Mouse (Mus musculus): ENCODE data around the gene Fgfrl1.

Gene Fgfrl1

DNA sequence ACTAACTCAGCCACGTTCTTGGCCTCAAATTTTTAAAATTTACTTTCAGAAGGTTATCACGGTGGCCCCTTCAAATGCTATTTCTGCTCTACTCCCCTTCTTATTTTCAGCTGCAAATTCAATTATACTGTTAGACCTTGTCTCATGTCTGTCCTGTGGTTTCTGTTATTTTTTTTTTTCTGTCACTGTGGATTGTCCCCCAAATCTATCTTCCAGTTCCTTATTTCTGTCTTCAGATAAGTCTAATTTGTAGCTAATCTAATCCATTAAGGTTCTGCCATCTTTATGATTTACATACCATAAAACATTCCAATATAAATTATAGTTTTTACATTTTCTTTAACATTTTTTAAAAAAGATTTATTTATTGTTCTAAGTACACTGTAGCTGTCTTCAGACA, 24.8 kb upstream of the Fgfrl1 start:
- DNase-seq (ENCODE audit: extremely low read depth, low read depth): no peak

- no peak for DNase-seq (ENCODE audit: extremely low read depth, low read depth)
Measured at GRCm38 (mm10) chr5:108668387-108668932, 23.7 kb upstream of the Fgfrl1 start.

DNA sequence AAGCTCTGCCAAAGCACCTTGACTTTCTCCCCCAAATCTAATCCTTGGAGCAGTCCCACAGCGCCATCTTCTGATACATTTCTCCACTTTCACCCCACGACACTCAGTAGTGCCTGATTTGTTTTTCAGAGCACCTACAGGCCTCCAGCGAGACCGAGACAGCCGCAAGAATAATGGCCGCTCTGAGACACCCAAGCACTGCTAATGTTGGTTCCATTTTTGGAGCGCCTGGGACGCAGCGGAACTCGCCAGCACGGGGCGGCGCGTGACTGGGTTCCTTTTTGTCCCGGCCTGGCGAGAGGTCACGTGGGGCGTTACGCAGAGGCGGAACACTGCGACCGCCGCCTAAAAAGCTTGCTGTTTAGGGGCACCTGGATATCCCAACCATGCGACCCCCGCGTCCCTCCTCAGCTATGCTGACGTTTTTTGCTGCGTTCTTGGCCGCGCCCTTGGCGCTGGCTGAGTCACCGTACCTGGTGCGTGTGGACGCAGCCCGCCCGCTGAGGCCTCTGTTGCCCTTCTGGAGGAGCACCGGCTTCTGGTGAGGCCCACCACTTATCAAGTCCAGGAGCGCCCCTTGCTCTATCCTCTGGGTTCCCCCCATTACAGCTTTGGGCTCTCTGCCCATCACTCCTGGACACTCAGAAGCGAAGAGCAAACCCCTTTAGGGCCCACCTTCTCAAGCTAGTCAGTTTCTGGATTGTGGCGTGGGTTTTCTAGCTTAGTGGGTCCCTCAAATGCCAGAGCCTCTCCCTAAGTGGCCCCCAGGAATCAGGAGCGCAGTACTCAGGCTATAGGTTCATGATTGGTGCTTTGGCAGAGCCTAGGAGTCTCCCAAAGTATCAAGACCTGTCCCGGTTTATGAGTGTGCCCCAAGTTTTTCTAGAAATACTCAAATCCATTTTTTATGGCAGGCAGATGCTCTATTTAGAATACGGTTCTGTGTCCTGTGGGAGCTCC, 22.9 kb upstream of the Fgfrl1 start, which contains the start of gene Dgkq:
Gene Dgkq (minus strand): TSS at position 696 of the 960 bp plus-strand sequence.
- DNase-seq (ENCODE audit: extremely low read depth, low read depth): peak; percentile 62

DNA sequence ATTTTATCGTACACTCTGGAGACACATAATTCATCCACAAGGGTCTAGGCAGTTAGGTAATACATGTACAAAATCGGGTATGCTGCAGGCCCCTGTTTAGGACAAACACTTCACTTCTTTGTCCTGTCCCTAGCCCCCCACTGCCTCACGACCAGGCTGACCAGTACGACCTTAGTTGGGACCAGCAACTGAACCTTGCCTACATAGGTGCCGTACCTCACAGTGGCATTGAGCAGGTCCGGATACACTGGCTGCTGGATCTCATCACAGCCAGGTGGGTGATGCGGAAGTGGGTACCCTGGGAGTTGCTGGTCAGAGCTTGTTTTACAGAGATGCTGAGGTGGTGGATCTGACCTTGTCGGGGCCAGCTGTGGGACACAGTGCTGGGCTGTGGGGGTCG, 22.2 kb upstream of the Fgfrl1 start:
- DNase-seq (ENCODE audit: extremely low read depth, low read depth): no peak

DNA sequence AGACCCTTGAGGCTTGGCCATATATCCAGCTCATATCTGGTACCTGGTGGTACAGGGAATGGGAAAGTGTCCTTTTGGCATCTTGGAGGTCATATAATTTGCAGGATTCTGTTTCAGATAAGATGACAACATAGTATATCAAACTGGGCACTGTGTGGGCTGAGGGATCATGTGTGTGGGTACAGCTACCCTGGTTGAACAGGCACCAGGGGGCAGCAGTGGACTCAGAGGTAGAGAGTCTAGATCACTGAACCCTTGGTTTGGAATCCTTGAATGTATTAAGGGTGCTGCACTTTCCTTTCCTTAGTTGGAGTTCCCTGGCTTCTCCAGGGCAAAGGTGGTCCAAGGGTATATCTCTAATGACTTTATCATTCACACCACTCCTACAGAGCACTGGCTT, 21.4 kb upstream of the Fgfrl1 start:
- no peak for DNase-seq (ENCODE audit: extremely low read depth, low read depth)

DNA sequence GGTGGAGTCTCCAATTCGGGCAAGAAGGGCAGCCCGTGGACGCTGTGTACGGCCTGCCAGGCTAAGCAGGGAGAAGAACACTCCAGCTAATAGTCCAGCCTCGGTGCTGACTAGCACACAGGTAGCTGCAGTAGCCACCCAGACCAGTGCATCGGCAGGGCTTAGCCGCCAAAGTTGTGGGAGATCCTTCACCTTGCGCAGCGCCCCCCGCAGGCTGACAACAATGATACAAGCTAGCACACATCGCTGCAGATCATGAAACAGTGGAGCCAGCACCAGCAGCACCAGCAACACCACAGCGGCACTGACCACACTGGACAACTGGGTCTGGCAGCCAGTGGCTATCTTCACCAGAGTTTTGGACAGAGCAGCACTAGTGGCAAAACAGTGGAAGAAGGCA, 20.4 kb upstream of the Fgfrl1 start:
- DNase-seq (ENCODE audit: extremely low read depth, low read depth): no peak

DNA sequence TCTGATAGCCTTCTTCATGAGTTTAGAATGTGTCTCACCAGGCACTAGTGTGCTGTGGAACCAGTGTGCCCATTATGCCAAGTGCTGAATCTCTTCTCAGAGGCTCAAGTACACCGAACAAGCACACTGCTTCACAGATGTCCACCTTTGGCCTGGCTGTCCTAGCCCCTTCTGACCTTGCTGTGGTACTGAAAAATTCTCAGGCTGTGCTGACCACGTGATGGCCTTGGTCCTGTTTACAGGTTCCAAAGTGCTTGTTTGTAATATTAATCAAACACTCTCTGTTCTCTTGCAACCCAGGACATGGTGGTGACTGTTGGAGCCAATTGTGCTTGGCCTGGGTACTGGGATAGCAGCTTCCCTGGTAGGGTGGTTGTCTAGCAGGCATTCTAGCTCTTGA, 17.6 kb upstream of the Fgfrl1 start:
- DNase-seq (ENCODE audit: extremely low read depth, low read depth): no peak

- no peak for DNase-seq (ENCODE audit: extremely low read depth, low read depth)
Measured at GRCm38 (mm10) chr5:108675251-108675816, 16.8 kb upstream of the Fgfrl1 start, which contains the start of gene Slc26a1. TSS of gene Slc26a1 (minus strand) at chr5:108675569.

GRCm38 (mm10) chr5:108676772-108677498, 15.2 kb upstream of the Fgfrl1 start:
- peak; percentile 77 for DNase-seq (ENCODE audit: extremely low read depth, low read depth)

- no peak for DNase-seq (ENCODE audit: extremely low read depth, low read depth)
Measured at GRCm38 (mm10) chr5:108677605-108678295, 14.4 kb upstream of the Fgfrl1 start.

GRCm38 (mm10) chr5:108678296-108678854, 13.8 kb upstream of the Fgfrl1 start:
- no peak for DNase-seq (ENCODE audit: extremely low read depth, low read depth)

DNA sequence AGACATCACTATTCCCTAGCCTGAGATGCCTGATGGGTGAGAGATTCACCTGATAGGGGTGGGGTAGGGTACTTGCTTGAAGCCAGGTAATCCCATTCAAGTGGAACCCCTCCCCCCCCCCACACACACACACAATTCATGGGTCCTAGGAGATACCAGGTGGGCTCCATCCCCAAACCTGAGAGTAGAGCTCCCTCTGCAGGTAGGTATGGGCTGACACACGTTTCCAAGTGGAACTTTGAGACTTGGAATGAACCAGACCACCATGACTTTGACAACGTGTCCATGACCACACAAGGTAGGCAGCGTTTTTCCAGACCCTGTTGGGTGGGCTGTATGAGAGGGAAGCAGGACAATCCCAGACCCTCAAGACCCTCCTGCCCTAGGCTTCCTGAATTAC, 12.3 kb upstream of the Fgfrl1 start:
- no peak for DNase-seq (ENCODE audit: extremely low read depth, low read depth)

DNA sequence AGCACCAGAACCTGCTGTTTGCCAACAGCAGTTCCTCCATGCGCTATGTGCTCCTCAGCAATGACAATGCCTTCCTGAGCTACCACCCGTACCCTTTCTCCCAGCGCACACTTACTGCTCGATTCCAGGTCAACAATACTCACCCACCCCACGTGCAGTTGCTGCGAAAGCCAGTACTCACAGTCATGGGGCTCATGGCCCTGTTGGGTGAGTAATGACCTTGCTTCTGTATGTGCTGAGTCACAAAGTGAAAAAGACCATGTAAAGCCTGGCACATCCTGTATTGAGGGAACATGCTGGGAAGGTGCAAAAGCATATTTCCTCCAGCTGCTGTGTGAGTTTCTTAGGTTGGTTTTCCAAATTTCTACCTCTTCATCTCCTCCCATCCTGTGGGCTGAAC, 11.3 kb upstream of the Fgfrl1 start:
- no peak for DNase-seq (ENCODE audit: extremely low read depth, low read depth)

GRCm38 (mm10) chr5:108689091-108689490, 3.1 kb upstream of the Fgfrl1 start:
- no peak for DNase-seq (ENCODE audit: extremely low read depth, low read depth)

- DNase-seq (ENCODE audit: extremely low read depth, low read depth): no peak
Measured at GRCm38 (mm10) chr5:108691152-108691551, 1.0 kb upstream of the Fgfrl1 start.

- peak; percentile 82 for DNase-seq (ENCODE audit: extremely low read depth, low read depth)
Measured at GRCm38 (mm10) chr5:108693872-108694288, 1.7 kb downstream of the Fgfrl1 start.

- DNase-seq (ENCODE audit: extremely low read depth, low read depth): no peak
Measured at GRCm38 (mm10) chr5:108694352-108695261, 2.4 kb downstream of the Fgfrl1 start.

GRCm38 (mm10) chr5:108695861-108696260, 3.7 kb downstream of the Fgfrl1 start:
- no peak for DNase-seq (ENCODE audit: extremely low read depth, low read depth)

DNA sequence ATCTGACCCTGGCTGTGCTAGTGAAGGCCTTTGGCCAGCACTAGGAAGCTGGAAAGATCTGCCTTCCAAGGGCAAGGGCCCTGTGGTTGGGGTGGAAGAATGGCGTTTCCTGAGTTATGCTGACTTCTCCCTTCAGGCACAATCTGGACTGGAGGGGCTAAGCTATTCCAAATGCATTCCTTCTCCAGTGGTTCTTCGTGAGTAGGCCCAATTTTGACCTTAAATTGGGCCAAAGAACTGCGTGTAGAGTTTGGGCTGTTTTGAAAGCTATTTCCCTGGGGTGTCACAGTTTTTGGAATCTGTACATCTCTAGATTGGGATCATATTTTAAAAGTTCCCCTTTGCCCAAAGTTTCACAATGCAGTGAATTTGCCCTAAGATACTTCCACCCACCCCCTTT, 4.4 kb downstream of the Fgfrl1 start:
- no peak for DNase-seq (ENCODE audit: extremely low read depth, low read depth)

GRCm38 (mm10) chr5:108697341-108697753, 5.2 kb downstream of the Fgfrl1 start:
- no peak for DNase-seq (ENCODE audit: extremely low read depth, low read depth)
